Mouse (Mus musculus): ENCODE measurements at regions not wholly inside any gene's neighbourhood (a gene's known extent, or its start where the extent isn't known, plus 50 kb on each side); places are given as distances from the start of the nearest gene placed in this dataset.
"Not testable (repeated sequence)": the region's sequence is repeated elsewhere in the genome, so short reads cannot be mapped to it uniquely, and the experiment has no call there.

DNA sequence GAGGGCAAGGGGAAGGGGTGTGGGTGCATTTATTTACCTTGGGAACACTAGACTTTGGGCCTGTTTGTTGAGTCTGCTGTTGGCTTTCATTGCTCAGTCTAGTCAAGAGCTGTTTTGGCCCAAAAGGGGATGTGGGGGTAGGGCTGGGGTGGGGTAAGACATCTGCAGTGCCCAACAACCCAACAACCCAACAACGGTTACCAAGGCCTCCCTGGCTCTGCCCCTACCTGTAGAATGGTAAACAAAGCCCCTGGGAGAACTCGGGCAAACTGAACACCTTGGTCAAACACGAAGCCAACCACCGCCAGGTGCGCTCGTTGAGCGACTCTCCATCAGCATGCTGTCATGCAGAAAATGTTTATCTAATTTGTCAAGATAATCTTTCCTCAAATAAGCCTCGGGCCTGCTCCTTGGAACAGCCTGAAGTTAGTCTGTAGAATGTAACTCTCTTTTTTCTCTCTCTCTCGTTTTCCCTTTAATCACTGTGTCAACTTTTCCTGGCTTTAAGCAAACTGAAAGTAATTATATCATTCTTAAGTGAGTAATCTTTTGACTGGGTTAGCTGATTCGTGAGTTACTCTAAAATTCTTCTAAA, 97.4 kb downstream of the Sox2 start:
- TF ChIP-seq GATA1 (IDR thresholded peaks at IDR 0.05; ENCODE audit: borderline replicate concordance, low read length) (no peak), FLI1 (IDR thresholded peaks at IDR 0.05; ENCODE audit: low read length) (no peak)
- Histone ChIP-seq H3K27me3 (replicated peaks) (no peaks in the 10 kb centered on the region), H3K4me1 (no peaks in the 10 kb centered on the region), H3K36me3 (replicated peaks; ENCODE audit: low read length) (no peaks in the 10 kb centered on the region), H3K4me3 (replicated peaks) (no peak overlapping the region), H3K9me3 (peaks cover 43% of the 10 kb centered on the region)

DNA sequence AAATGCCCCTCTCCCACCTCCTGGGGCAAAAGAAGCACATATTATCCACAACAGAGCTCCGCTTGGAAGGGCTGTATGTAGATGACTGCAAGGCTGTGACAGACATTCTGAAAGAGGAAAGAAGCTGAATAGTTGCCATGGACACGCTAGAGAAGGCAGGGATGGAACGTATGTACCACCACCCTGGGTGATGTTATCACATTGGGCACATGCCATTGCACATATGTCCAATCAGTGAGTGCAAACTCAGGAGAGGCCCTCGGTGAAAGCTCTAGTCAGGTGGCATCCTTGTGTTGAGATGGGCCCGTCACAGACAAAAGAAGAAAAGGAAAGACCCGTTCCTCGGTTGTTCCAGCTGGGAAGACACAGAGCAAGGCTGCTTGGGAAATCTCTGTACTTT, 99.8 kb downstream of the Sox2 start:
- Histone ChIP-seq H3K36me3 (replicated peaks; ENCODE audit: low read length) (no peaks in the 10 kb centered on the region), H3K9me3 (peaks cover 40% of the 10 kb centered on the region), H3K4me3 (replicated peaks) (no peak overlapping the region), H3K4me1 (no peaks in the 10 kb centered on the region), H3K27me3 (replicated peaks) (no peaks in the 10 kb centered on the region)
- TF ChIP-seq GATA1 (IDR thresholded peaks at IDR 0.05; ENCODE audit: borderline replicate concordance, low read length) (no peak), FLI1 (IDR thresholded peaks at IDR 0.05; ENCODE audit: low read length) (no peak)

DNA sequence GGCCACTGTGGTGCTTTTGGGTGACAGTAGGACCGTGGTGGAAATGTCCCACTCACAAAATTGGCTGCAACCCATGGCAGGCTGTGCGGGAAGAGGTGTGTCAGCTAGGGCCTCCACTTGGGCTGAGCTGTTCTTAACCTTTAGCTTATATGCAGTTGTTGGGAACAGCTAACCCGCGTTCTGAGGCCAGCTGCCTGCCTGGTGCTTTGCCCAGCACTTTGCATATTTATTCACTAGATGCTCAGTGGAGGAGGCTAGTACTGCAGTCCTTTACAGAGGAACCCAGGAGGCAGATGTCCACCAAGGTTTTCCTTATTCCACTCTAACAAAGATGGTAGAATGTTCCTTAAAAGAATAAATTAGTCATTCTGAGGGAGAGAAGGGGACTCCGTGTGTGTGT, 101.3 kb downstream of the Sox2 start:
- Histone ChIP-seq H3K9me3 (peaks cover 45% of the 10 kb centered on the region), H3K4me1 (no peaks in the 10 kb centered on the region), H3K27me3 (replicated peaks) (no peaks in the 10 kb centered on the region), H3K36me3 (replicated peaks; ENCODE audit: low read length) (no peaks in the 10 kb centered on the region), H3K4me3 (replicated peaks) (no peak overlapping the region)
- TF ChIP-seq GATA1 (IDR thresholded peaks at IDR 0.05; ENCODE audit: borderline replicate concordance, low read length) (no peak), FLI1 (IDR thresholded peaks at IDR 0.05; ENCODE audit: low read length) (no peak)

DNA sequence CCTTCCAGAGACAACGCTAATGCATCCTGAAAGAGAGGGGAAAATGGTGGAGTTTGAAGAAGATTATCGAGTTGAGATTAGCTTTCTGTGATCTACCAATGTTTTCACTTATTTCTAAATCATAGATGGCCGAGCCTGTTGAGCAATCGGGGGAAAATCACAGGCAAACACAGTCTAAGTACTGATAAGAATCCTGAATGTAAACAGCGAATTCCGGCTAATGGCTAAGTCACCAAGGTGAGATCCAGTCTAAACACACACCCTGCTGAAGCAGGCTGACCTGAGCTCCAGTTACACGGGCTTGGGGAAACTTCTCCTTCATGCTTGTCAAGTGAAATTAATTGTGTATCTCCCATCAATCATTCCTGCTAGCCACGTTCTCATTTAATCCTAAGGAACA, 103.4 kb downstream of the Sox2 start:
- Histone ChIP-seq H3K4me1 (no peaks in the 10 kb centered on the region), H3K36me3 (replicated peaks; ENCODE audit: low read length) (no peaks in the 10 kb centered on the region), H3K4me3 (replicated peaks) (no peak overlapping the region), H3K27me3 (replicated peaks) (no peaks in the 10 kb centered on the region), H3K9me3 (peaks cover 39% of the 10 kb centered on the region)
- TF ChIP-seq GATA1 (IDR thresholded peaks at IDR 0.05; ENCODE audit: borderline replicate concordance, low read length) (no peak), FLI1 (IDR thresholded peaks at IDR 0.05; ENCODE audit: low read length) (no peak)

DNA sequence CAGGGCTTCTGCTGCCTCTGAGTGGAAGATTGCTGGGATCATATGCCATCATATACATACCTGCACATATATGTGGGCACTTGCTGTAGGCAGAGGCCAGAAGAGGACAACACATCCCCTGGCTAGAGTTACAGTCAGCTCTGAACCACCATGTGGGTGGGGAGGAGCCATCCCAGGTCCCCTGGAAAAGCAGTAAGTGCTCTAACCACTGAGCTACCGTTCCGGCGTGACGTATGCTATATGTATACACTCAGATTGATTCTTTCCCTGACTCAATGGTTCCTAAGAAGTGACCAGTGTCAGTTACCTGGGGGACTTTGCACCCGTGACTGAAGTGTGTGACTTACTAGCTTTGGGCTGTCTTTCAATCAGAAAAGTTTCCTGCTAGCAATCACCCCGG, 104.6 kb downstream of the Sox2 start:
- Histone ChIP-seq H3K36me3 (replicated peaks; ENCODE audit: low read length) (no peaks in the 10 kb centered on the region), H3K27me3 (replicated peaks) (no peaks in the 10 kb centered on the region), H3K4me3 (replicated peaks) (no peak overlapping the region), H3K4me1 (no peaks in the 10 kb centered on the region), H3K9me3 (peaks cover 37% of the 10 kb centered on the region)
- no peak for TF ChIP-seq GATA1 (IDR thresholded peaks at IDR 0.05; ENCODE audit: borderline replicate concordance, low read length)
- no peak for TF ChIP-seq FLI1 (IDR thresholded peaks at IDR 0.05; ENCODE audit: low read length)

DNA sequence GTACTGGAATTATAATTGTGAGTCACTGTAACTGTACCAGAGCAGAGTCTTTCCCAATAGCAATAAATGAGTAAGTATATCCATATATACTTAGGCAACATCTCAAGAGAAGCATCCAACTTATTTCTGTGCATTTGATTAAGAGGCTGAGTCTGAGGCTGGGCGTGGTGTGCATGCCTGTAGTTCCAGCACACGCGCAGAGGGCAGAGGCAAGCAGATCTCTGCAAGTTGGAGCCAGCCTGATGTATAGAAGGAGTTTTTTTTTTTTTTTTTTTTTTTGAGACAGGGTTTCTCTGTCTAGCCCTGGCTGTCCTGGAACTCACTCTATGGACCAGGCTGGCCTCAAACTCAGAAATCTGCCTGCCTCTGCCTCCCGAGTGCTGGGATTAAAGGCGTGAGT, 105.1 kb downstream of the Sox2 start:
- H3K4me1 ChIP-seq; H3K4me3 ChIP-seq (replicated peaks); H3K27me3 ChIP-seq (replicated peaks); H3K36me3 ChIP-seq (replicated peaks; ENCODE audit: low read length): not testable (repeated sequence)
- H3K9me3 ChIP-seq, result peaks cover 37% of the 10 kb centered on the region

DNA sequence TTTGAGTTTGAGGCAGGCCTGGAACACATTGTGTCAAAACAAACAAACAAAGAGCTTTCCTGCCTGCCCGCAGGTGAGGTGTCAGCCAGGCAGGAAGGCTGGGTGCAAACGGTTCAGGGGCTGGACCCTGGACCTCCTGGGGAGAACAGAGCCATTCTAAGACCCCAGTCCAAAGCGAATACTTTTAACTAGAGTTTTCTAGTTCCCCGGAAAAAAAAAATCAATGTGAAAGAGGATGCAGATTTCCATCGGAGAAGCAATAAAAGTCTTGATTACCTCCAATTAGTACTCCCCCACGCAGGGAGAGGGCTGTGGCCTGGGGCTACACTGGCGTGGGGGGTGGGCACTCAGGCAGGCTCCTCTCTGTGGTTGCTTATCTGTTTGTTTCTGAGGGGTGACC, 106.4 kb downstream of the Sox2 start:
- H3K4me1 ChIP-seq, result no peaks in the 10 kb centered on the region

DNA sequence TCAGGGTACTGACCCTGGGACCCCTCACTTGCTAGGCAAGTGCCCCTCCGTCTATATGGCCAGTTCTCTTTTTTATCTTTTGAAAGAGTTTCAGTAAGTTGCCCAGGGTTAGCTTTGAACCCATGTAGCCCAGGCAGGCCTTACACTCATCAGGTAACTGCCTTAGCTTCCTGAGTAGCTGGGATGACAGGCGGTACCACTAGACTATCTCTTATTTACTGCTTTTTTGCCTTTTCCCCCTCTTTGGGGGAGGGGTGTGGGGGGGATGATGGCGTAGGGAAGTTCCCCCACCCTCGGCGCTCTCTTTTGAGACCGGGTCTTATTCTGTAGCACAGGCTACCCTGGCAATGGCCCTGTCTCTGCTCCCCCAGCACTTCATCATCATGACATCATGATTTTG, 106.9 kb downstream of the Sox2 start:
- Histone ChIP-seq H3K9me3 (peaks cover 36% of the 10 kb centered on the region), H3K36me3 (replicated peaks; ENCODE audit: low read length) (no peaks in the 10 kb centered on the region), H3K27me3 (replicated peaks) (no peaks in the 10 kb centered on the region), H3K4me3 (replicated peaks) (no peak overlapping the region), H3K4me1 (no peaks in the 10 kb centered on the region)
- no peak for TF ChIP-seq FLI1 (IDR thresholded peaks at IDR 0.05; ENCODE audit: low read length)
- no peak for TF ChIP-seq GATA1 (IDR thresholded peaks at IDR 0.05; ENCODE audit: borderline replicate concordance, low read length)

More for the DNA sequence above, 106.4 kb downstream of the Sox2 start:
- peaks cover 39% of the 10 kb centered on the region for H3K9me3 ChIP-seq
- TF ChIP-seq FLI1 (IDR thresholded peaks at IDR 0.05; ENCODE audit: low read length) (no peak), GATA1 (IDR thresholded peaks at IDR 0.05; ENCODE audit: borderline replicate concordance, low read length) (no peak)
- H3K36me3 ChIP-seq (replicated peaks; ENCODE audit: low read length), result no peaks in the 10 kb centered on the region
- no peaks in the 10 kb centered on the region for H3K27me3 ChIP-seq (replicated peaks)
- H3K4me3 ChIP-seq (replicated peaks), result no peak overlapping the region

DNA sequence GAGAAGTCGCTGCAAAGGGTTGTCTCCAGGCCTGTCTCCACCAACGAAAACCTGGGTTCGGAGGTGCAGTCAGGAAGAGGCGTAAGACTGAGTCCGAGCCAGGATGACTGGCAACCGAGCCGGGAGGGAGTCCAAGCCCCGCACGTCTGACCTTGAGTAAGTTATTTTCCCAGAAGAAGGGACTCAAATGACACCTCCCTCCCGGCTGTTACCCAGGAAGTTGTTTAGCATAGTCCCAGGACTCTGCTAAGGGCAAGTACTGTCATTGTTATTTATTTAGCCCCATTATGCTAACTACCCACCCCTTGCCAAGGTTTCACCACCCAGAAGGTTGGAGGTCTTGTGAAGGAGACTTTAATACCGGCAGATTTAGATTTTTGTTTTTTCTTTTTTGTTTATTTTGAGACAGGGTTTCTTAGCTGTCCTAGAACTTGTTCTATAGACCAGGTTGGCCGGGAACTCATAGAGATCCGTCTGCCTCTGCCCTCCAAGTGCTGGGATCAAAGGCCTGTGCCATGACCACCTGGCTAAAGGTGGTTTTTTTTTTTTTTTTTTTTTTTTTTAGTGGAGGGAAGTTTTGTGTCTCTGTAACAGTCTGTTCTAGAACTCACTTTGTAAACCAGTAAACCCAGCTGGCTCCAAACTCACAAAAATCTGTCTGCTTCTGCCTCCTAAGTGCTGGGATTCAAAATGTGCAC, 107.8 kb downstream of the Sox2 start:
- H3K4me3 ChIP-seq (replicated peaks), result no peak overlapping the region
- H3K36me3 ChIP-seq (replicated peaks; ENCODE audit: low read length), result no peaks in the 10 kb centered on the region
- no peaks in the 10 kb centered on the region for H3K4me1 ChIP-seq
- H3K27me3 ChIP-seq (replicated peaks), result no peaks in the 10 kb centered on the region
- TF ChIP-seq GATA1 (IDR thresholded peaks at IDR 0.05; ENCODE audit: borderline replicate concordance, low read length) (no peak), FLI1 (IDR thresholded peaks at IDR 0.05; ENCODE audit: low read length) (no peak)
- H3K9me3 ChIP-seq, result peaks cover 39% of the 10 kb centered on the region

DNA sequence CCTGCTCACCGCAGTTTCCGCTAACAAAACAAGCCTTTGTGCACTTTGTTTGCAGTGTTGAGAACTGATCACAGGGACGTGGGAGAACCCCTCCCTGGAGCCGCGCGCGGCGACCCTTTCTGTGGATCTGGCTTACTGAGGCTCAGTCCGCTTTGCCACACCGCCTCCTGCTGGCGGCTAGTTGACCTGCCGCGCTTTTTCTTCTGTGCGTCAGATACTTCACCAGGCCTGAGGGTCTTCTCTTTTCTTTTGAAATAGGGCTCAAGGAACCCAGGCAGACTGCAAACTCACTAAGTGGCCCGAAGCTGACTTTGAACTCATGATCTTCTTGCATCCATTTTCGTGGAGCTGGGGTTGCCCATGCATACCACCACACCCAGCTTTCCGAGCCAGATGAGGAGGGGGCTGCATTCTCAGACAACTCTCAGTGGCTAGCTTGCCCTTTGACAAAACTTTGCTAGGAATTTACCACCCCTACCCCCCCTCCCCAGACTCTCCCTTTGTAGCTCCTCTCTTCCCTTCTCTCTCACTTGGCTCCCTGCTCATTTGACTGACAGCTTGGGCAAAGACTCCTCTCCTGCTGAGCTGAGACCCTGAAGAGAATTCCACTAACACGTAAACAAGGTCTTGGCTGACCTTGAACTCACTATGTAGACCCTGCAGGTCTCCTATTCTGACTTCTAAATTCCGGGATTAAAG, 109.9 kb downstream of the Sox2 start:
- H3K4me1 ChIP-seq, result no peaks in the 10 kb centered on the region
- peaks cover 42% of the 10 kb centered on the region for H3K9me3 ChIP-seq
- H3K4me3 ChIP-seq (replicated peaks), result no peak overlapping the region
- TF ChIP-seq GATA1 (IDR thresholded peaks at IDR 0.05; ENCODE audit: borderline replicate concordance, low read length) (no peak), FLI1 (IDR thresholded peaks at IDR 0.05; ENCODE audit: low read length) (no peak)
- no peaks in the 10 kb centered on the region for H3K36me3 ChIP-seq (replicated peaks; ENCODE audit: low read length)
- no peaks in the 10 kb centered on the region for H3K27me3 ChIP-seq (replicated peaks)

All from megakaryocyte, embryonic 14.5 days (primary cell).